24 mouse cellular contexts compared by ENCODE assay signal in genomic region chr8:54375373-54376098, GRCm38 (mm10).
DNase-seq lines count a peak whose midpoint lies in the region; ATAC-seq and TF ChIP-seq lines count a peak whose summit lies in the region.
"Had no signal": no experiment of that assay in that cellular context is flagged by ENCODE, and none has a peak within 500 bp of the region (broad histone marks: within the 10 kb centered on the region; RNA-seq: fewer than 3 reads in every experiment).

No protein-coding gene starts in this region.

- no peak overlapping the region for H3K27ac ChIP-seq in embryonic facial prominence, embryonic 14.5 days (replicated peaks; ENCODE audit: low read depth, low read length)
- no peak overlapping the region for H3K27ac ChIP-seq in embryonic facial prominence, embryonic 10.5 days (replicated peaks)
- peak overlapping the region; percentile 40; the same call in 1 of the 2 replicates for H3K27ac ChIP-seq in heart, embryonic 15.5 days
- H3K27ac ChIP-seq in heart, embryonic 10.5 days, result no peak overlapping the region
- H3K27ac ChIP-seq: forebrain, embryonic 10.5 days; hindbrain, embryonic 10.5 days; hindbrain, postnatal 0 days; layer of hippocampus, adult 2 months; limb, embryonic 12.5 days; liver, embryonic 12.5 days had no signal

- H3K9me3 ChIP-seq in embryonic facial prominence, embryonic 14.5 days (ENCODE audit: control insufficient read depth, low read length), result no peaks in the 10 kb centered on the region
- no peaks in the 10 kb centered on the region for H3K9me3 ChIP-seq in embryonic facial prominence, embryonic 10.5 days
- no peaks in the 10 kb centered on the region for H3K9me3 ChIP-seq in heart, embryonic 15.5 days (replicated peaks)
- H3K9me3 ChIP-seq in heart, embryonic 10.5 days, result no peaks in the 10 kb centered on the region
- H3K9me3 ChIP-seq: forebrain, embryonic 10.5 days; hindbrain, embryonic 10.5 days; limb, embryonic 12.5 days; liver, embryonic 12.5 days had no signal

- peak; percentile 7 for DNase-seq in embryonic facial prominence, embryonic 14.5 days (ENCODE audit: low spot score)
- no peak for DNase-seq in embryonic facial prominence, embryonic 10.5 days (ENCODE audit: low spot score)
- DNase-seq in heart, embryonic 10.5 days (ENCODE audit: low spot score), result no peak
- peak; percentile 3 to 14 for DNase-seq in lung, adult 18-20 months
- DNase-seq in lung, adult 2 months, result no peak
- no peak for DNase-seq in adrenal gland, postnatal 14 days
- DNase-seq in cerebellum, postnatal 4 days (ENCODE audit: low spot score in 2 of 2), result no peak
- DNase-seq: adrenal gland, adult 8-10 months; cerebellum, adult 11 months; cerebellum, postnatal 14 days; embryo, embryonic 11 days; gastrocnemius, postnatal 10 days; kidney, postnatal 10 days; layer of hippocampus, postnatal 36 days; thymus, postnatal 25 days had no signal

- H3K4me2 ChIP-seq in embryonic facial prominence, embryonic 14.5 days (ENCODE audit: low read depth, low read length), result no peak overlapping the region
- H3K4me2 ChIP-seq in heart, embryonic 15.5 days, result no peak overlapping the region
- H3K4me2 ChIP-seq: heart, embryonic 11.5 days; limb, embryonic 12.5 days; liver, embryonic 12.5 days had no signal

- no peak for TF ChIP-seq POLR2A in lung, adult 2 months (IDR thresholded peaks at IDR 0.05; ENCODE audit: borderline replicate concordance, extremely low read depth, low read depth, low read length)

- no peaks in the 10 kb centered on the region for H3K4me1 ChIP-seq in embryonic facial prominence, embryonic 14.5 days (ENCODE audit: control insufficient read depth, insufficient read depth, low read length)
- H3K4me1 ChIP-seq in embryonic facial prominence, embryonic 10.5 days, result no peaks in the 10 kb centered on the region
- H3K4me1 ChIP-seq in heart, embryonic 15.5 days (replicated peaks), result no peaks in the 10 kb centered on the region
- H3K4me1 ChIP-seq in heart, embryonic 10.5 days, result no peaks in the 10 kb centered on the region
- H3K4me1 ChIP-seq in lung, adult 2 months (ENCODE audit: control insufficient read depth, insufficient read depth, low read length), result no peaks in the 10 kb centered on the region
- H3K4me1 ChIP-seq: forebrain, embryonic 10.5 days; limb, embryonic 12.5 days; liver, embryonic 12.5 days had no signal

- no peak overlapping the region for H3K9ac ChIP-seq in embryonic facial prominence, embryonic 14.5 days (ENCODE audit: low read depth, low read length)
- H3K9ac ChIP-seq in heart, embryonic 15.5 days, result no peak overlapping the region
- H3K9ac ChIP-seq: limb, embryonic 12.5 days; liver, embryonic 12.5 days had no signal

- ATAC-seq in embryonic facial prominence, embryonic 14.5 days (ENCODE audit: low read depth), result no peak
- no peak for ATAC-seq in heart, embryonic 15.5 days (replicated peaks; ENCODE audit: insufficient number of reproducible peaks, insufficient read depth, low FRiP score, low read depth)
- ATAC-seq: hindbrain, postnatal 0 days; intestine, postnatal 0 days; liver, embryonic 12.5 days had no signal

- 81% methylated on average over 3 of the region's 3 CpGs for WGBS in embryonic facial prominence, embryonic 14.5 days
- 90% methylated on average over 3 of the region's 3 CpGs for WGBS in embryonic facial prominence, embryonic 10.5 days
- WGBS in heart, embryonic 15.5 days, result 34% methylated on average over 3 of the region's 3 CpGs
- 57% methylated on average over 3 of the region's 3 CpGs for whole genome bisulfite sequencing in heart, embryonic 10.5 days
- WGBS in lung, adult 2 months, result 54% methylated on average over 3 of the region's 3 CpGs

- no peaks in the 10 kb centered on the region for H3K36me3 ChIP-seq in embryonic facial prominence, embryonic 14.5 days (ENCODE audit: control insufficient read depth, insufficient read depth, low read length)
- no peaks in the 10 kb centered on the region for H3K36me3 ChIP-seq in embryonic facial prominence, embryonic 10.5 days (replicated peaks)
- H3K36me3 ChIP-seq in heart, embryonic 15.5 days, result no peaks in the 10 kb centered on the region
- H3K36me3 ChIP-seq in heart, embryonic 10.5 days, result no peaks in the 10 kb centered on the region
- H3K36me3 ChIP-seq: forebrain, embryonic 10.5 days; hindbrain, embryonic 10.5 days; limb, embryonic 12.5 days; liver, embryonic 12.5 days had no signal

- no peak overlapping the region for H3K4me3 ChIP-seq in embryonic facial prominence, embryonic 14.5 days (ENCODE audit: low read depth, low read length)
- H3K4me3 ChIP-seq in embryonic facial prominence, embryonic 10.5 days, result no peak overlapping the region
- H3K4me3 ChIP-seq in heart, embryonic 15.5 days, result no peak overlapping the region
- no peak overlapping the region for H3K4me3 ChIP-seq in heart, embryonic 10.5 days
- no peak overlapping the region for H3K4me3 ChIP-seq in lung, adult 2 months (replicated peaks; ENCODE audit: extremely low read depth, low read depth, low read length)
- H3K4me3 ChIP-seq: forebrain, embryonic 10.5 days; hindbrain, embryonic 10.5 days; layer of hippocampus, adult 2 months; limb, embryonic 12.5 days; liver, embryonic 12.5 days had no signal

- no peaks in the 10 kb centered on the region for H3K27me3 ChIP-seq in embryonic facial prominence, embryonic 14.5 days (replicated peaks; ENCODE audit: control insufficient read depth, insufficient read depth, low read length)
- no peaks in the 10 kb centered on the region for H3K27me3 ChIP-seq in embryonic facial prominence, embryonic 10.5 days (replicated peaks; ENCODE audit: low read depth, poor library complexity, severe bottlenecking)
- H3K27me3 ChIP-seq in heart, embryonic 15.5 days, result no peaks in the 10 kb centered on the region
- H3K27me3 ChIP-seq in heart, embryonic 10.5 days (ENCODE audit: insufficient read depth, poor library complexity, severe bottlenecking), result no peaks in the 10 kb centered on the region
- H3K27me3 ChIP-seq: limb, embryonic 12.5 days; liver, embryonic 12.5 days had no signal

- TF ChIP-seq CTCF in lung, adult 2 months (IDR thresholded peaks at IDR 0.05; ENCODE audit: insufficient read depth, low read length), result no peak

Comparison
In these comparisons a context has a peak if more than half of its experiments do, and no peak if none do; other contexts are left out.
1. DNase-seq: peak in embryonic facial prominence, embryonic 14.5 days (single experiment) and lung, adult 18-20 months (2 of 2); none in embryonic facial prominence, embryonic 10.5 days (single experiment), heart, embryonic 10.5 days (single experiment), lung, adult 2 months (single experiment), adrenal gland, postnatal 14 days (single experiment) and cerebellum, postnatal 4 days (0 of 2).